Mouse (Mus musculus) thymus, postnatal 4 days (tissue): ENCODE data around the gene Ppfibp2.
A peak's percentile ranks its signal among the peaks of the same experiment; 100 is the strongest.

Experiments
- DNase-seq: peaks from one replicate; pipeline ENCODE4 v3.0.0; 2021

Ppfibp2 gene

DNA sequence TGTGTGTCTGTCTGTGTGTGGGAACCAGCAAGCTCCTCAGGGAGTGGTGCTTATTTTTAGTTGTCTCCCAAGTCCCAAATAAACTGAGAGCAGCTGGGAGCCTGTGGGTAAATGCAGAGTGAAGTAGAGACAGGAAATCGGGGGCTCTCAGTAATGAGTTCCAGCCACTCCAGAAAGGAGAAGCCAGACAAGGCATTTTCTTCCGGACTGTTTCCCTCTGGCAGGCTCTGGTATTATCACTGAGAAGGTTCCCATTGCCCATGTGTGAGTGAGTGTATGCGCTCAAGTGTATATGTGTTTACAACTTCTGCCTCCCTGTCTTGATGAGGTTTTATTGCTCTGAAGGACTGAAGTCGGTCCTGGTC is 70.2 kb downstream of the Ppfibp2 start:
- DNase-seq = no peak

DNA sequence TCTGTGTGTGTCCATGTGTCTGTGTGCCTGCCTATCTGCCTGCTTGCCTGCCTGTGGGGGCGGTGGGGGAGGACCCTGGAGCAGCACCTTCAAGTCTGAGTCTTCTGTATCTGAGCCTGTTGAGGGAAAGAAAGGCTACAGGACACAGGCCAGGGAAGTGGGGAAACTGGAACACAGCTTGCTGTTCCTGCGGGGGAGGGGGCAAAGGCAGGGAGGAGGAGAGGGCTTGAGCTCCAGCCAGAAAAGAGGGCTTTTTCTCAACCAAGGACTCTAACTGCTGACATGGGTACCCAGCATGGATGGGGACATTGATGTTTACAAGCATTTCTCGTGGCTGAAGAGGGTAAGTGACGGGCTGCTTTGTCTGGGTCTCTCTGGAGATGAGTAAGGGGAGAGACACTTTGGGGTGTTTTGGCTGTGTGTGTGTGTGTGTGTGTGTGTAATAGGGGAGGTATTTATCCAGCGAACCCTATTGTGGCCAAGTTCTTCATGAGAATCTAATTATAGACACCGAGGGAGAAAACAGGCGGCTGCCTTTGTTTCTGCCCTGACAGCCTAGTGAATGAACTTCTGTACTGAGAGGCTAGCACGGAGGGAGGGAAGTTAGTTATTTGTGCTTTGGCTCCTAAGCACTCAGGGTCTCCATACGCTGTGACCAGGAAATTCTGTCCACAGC is 70.7 kb downstream of the Ppfibp2 start:
- no peak for DNase-seq

- DNase-seq = no peak
Observed at GRCm38 (mm10) chr7:107666262-107666902, 71.4 kb downstream of the Ppfibp2 start.

DNA sequence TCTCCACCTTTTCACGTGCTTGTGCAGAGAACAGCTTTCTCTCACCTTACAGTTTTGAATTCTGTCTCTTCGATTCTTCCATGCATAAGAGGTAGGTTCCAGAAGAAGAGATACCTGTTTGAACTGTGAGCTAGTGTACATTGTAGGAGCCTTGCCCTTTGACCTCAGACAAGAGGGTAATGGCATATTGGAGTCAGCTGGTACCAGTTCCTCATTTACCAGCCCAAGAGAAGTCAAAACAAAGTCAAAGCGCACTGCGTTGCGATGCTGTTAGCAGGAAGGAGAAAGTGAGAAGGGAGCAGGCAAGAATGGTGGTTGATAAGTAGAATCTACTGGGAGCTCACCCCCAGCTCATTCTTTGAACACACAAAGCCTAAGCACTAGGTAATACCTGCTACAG is 73.5 kb downstream of the Ppfibp2 start:
- no peak for DNase-seq

- no peak for DNase-seq
Observed at GRCm38 (mm10) chr7:107675224-107675623, 80.2 kb downstream of the Ppfibp2 start.

DNA sequence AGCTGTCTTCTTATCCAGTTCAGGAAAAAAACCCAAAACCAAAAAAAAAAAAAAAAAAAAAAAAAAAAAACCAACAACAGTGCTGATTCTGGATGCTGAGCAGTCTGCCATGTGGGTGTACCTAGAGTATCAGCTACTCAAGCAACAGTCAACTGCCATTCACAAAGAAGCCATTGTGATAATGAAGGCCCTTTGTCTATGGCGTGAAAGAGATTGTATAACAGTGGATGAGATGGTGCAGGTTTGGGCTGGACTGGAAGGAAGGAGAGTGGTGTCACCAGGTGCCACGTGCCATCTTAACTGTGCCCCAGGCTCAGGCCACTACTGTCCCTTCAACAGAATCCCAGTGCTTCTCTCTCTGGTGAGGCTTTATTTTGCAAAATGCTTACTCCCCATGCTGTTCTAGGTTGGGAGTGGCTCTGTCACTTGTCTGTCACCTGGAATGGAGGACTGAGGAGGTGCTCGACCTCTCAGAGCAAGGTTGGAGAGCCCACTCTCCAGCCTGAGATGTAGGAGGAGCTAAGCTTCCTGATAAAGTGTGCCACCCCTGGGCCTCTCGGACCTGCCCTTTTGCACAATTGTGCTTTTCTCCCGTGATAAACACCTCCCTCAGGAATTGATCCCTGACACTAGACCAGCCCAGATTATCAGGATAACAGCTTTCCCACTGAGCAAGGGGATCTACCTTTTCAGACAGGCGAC is 85.3 kb downstream of the Ppfibp2 start:
- DNase-seq = no peak

- no peak for DNase-seq
Observed at GRCm38 (mm10) chr7:107681306-107681705, 86.3 kb downstream of the Ppfibp2 start.

DNA sequence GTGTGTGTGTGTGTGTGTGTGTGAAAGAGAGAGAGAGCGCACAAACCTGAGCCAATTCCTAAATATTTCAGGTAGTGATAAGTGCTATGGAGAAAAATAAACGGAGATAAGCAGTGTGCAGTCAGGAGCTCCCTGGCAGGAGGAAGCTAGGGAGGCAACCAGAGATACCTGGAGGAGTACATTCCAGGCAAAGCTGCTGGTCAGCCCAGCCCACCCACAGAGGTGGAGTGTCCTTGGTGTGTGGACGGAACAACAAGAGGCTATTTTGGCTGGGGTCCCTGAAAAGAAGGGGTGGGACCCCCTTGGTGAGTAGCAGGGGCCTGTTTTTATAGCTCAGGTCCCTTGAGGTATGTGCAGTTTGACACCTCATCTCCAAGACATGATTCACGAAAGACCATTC is 88.2 kb downstream of the Ppfibp2 start:
- DNase-seq = no peak

DNA sequence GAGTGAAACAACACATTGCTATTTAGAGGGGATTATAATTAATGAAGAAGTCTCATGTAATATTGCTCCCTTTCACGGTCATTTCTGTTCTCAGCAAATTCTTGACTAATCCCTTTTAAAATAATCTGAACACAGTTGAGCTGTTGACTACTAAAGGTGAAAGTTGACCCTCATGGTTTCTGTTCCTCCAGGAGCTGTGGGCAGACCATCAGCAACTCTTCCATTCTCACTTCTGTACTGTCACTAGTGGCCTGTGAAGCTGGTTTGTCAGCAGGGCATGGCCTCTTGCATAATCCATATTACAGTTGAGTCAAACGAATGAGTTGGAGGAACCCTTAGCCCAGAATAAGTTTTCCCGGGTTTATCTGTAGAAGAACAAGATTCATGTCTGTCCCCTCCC is 88.6 kb downstream of the Ppfibp2 start:
- DNase-seq = no peak

DNA sequence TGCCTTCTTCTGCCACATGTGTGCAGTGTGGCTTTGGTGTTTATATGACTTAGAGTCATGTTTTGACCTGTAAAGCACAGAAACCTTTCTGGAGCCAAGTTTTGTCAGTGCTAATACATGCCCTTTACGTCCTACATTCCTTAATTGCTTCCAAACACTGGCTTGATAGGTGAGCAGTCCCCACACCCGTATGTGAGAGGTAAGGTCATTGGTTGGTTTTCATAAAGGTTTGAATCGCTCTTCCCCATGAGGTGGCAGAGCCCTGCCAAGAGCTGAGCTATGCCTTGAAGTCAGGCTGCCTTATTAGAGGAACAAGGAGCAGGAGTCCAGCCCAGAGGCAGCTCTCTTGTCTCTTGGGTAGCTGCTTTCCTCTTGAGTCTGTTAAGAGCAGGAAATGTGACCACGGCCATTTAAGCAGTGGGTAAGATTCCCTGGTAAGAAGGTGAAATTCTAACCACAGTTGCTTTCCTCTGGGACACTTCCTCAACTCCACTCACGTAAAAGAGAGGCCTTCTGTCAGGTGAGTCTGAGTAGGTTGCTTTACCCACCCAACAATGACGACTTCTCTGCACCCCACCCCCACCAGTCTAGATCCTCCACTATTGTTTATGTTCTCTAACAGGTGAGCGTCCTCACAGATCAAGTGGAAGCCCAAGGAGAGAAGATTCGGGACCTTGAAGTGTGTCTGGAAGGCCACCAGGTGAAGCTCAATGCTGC is 90.4 kb downstream of the Ppfibp2 start:
- DNase-seq = no peak

GRCm38 (mm10) chr7:107685955-107686285 is 90.9 kb downstream of the Ppfibp2 start:
- DNase-seq = no peak

DNA sequence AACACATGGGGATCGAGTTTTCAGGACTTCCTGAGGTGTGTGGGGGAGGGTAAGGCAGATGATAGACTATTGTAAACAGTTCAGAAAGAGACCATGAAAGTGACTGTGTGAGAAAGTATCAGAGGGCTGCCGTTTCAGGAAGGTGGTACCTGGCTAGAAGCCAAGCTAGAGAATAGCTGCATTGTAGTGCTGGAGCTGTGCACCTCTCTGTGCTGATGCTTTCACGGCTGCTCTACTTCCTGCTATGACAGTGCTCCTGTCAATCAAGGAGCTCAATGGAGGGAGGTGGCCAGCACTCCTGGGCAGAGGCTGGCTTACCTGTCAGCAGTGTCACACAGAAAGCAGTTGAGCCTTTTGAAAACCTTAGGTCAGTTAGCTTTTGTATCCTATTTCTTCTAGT is 92.4 kb downstream of the Ppfibp2 start:
- no peak for DNase-seq

DNA sequence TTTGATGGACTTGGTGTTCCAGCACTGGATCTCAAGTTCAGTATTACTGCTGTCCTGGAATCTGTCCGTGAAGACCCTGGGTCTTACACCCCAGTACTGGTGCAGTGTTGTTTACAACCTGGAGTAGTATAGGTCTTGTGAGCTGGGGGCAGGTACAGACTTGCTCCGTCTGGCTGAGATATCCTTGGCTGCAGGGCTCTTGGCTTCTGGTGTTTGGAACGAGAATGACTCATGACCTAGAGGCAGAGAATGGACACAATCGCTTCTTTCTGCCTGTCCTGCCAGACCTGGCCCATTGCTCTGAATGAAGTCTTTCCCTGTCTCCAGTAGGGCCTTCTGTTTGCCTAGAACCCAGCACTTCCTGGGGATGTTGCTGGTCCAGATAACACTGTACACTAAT is 93.0 kb downstream of the Ppfibp2 start:
- DNase-seq = no peak

GRCm38 (mm10) chr7:107690426-107691221 is 95.6 kb downstream of the Ppfibp2 start:
- no peak for DNase-seq

DNA sequence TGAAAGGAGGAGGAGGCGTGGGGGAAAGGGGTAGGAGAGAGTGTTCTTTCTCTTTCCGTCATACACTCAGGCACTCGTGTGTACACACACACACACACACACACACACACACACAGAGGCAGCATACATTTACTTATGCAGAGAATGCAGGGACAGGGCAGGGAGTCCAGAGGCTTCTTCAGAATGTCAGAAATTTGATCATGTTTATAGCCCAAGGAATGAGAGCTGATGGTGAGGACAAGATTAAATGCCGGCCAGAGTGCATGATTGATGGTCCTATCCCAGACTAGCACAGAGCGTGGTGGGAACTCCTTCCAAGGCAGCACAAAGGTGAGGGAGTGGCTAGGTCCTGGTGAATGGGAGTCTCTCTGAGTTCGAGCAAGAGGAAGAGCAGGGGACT is 96.5 kb downstream of the Ppfibp2 start:
- no peak for DNase-seq

DNA sequence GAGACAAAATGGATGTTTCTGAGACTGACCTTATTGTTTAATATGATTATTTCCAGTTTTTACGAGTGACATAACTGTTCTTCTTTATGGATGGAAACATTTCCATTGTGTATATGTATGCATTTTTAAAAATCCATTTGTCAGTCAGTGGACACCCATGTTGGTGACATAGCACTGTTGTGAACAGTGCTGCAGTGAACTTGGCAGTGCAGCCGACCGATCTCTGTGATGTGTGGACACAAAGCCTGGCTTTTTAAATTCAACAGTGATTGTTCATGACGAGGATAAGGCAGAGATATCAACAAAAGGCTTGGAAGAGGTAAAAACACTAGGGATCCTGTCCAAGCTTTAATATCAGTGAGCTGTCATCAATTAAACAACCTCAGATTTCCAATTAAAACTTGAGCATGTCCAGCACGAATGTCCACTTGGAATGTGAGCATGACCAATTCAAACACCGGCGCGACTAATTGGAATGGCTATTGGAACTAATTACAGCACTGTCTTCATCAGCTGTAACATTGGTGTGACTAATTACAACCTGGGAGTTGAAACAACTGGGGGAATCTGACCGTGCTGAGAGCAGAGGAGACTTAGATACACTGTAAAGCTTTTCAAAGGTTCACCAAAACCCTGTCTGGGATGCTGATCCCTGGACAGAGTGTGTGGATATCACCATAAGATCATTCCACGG is 99.4 kb downstream of the Ppfibp2 start:
- DNase-seq = no peak

DNA sequence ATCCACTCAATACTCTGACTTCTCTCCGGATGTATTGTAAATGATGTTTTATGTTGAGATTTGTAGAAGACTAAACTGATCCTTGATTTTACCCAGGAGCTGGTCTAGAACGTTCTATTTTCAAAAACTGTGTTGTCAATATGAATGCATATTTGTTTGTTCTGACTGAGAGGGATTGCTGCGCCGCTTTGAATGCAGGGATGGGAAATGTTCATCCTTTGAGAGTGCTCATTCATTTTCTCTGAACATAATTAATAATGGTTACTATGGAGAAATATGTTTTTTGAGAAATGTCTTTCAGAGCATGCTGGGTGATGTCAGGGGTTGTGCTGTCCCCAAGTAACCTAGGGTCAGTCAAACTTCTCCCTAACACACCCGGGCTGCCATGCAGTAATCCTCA is 102.1 kb downstream of the Ppfibp2 start:
- no peak for DNase-seq

DNA sequence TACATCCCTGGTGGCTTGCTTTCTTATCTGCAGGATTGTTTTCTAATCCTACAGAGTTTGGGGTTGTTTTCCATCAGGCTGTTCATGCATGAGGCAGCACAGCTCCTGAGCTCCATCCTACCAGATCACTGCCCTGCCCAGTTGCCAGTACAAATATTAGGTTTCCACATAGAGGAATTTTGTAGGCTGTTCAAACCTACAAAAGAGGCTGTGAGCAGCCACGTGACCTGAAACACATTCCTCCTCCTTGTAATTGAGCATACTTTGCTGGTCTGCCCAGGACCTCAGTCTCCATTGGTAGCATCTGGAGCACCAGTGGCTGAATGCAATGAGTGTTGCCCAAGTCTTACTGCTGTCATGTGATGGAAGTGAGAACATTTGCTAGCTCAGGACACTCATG is 104.9 kb downstream of the Ppfibp2 start:
- DNase-seq = no peak

GRCm38 (mm10) chr7:107700646-107701045 is 105.6 kb downstream of the Ppfibp2 start:
- DNase-seq = no peak

- peak; percentile 55 for DNase-seq
Observed at GRCm38 (mm10) chr7:107702461-107703380, 107.7 kb downstream of the Ppfibp2 start.

DNA sequence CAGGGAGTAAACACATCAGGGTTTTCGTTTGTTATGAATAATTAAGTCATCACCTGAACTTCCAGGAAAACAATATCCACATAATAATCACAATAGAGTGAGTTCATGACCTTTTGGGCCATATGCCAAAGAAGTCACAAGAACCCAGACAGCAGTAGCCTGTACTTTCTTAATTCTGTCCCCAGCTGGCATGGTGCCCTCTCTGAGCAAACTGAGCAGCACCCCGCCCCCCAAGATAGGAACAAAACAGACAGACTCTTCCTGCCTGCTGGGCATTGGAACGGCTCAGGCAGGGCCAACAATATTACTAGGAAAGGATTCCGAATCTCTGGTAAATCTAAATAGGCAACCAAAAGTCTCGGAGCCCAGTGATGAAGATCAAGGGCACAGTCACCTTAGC is 110.9 kb downstream of the Ppfibp2 start:
- no peak for DNase-seq
